Mouse (Mus musculus) ovary, adult 18-20 months (tissue): ENCODE measurements around the gene Mef2d.

Source experiments
- DNase-seq: peaks from one replicate; pipeline ENCODE4 v3.0.0; 2022; ENCODE audit warnings: low spot score, mixed read lengths

The Mef2d gene

DNA sequence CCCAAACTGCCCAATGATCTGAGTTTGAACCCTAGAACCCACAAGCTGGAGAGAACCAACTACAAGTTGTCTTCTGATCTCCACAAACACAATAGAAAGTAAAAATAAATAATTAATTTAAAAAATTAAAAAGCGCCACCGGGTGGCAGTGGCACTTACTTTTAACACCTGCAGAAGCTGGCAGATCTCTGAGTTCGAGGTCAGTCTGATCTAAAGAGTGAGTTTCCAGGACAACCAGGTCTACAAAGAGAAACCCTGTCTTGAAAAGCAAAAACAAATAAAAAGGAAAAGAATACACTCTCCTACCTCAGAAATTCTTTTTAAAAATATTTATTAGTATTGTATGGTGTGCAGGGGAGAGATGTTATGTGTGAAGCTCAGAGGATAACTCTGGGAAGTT lies 4.4 kb upstream of the Mef2d start:
- no peak for DNase-seq

DNA sequence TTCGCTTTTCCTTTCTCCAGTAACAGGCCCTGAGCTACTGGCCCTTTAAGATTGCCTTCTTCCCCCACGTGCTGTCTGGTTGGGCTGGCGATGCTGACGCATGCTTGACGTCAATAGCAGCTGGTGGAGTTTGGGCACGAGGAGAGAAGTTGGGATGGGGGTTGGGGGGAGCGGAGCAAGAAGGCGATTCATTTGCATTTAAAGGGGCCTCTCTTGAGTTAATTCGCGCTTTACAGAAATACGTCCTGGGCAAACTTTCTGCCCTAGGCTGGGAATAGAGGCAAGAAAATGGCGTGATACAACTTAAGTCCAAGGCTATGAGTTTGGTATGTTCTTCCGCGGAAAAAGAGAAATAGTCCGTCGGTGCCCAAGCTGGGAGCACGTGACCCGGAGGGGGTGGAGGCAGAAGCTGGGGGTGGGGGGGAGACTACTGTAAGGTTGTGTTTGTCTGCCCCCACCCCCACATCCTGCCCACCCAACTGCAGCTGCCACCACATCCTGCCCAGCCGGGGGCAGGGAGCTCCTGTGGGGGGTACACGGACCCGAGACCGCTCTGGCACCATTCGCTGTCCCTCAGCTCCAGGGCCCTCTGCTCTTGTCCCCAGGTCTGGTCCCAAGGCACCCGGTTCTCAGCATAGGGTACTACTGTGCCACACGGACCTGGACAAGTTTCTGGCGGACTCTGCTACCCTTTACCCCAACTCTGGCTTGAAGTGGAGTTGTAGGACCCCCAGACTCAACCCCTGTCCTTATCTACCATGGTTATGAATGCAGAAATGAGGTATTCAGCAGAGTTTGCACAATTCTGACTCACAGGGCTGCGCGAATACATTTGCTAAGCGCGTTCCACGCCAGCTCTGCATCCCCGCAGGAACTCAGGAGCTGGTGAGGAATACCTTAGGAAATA lies 3.6 kb upstream of the Mef2d start:
- peak; percentile 94 for DNase-seq

DNA sequence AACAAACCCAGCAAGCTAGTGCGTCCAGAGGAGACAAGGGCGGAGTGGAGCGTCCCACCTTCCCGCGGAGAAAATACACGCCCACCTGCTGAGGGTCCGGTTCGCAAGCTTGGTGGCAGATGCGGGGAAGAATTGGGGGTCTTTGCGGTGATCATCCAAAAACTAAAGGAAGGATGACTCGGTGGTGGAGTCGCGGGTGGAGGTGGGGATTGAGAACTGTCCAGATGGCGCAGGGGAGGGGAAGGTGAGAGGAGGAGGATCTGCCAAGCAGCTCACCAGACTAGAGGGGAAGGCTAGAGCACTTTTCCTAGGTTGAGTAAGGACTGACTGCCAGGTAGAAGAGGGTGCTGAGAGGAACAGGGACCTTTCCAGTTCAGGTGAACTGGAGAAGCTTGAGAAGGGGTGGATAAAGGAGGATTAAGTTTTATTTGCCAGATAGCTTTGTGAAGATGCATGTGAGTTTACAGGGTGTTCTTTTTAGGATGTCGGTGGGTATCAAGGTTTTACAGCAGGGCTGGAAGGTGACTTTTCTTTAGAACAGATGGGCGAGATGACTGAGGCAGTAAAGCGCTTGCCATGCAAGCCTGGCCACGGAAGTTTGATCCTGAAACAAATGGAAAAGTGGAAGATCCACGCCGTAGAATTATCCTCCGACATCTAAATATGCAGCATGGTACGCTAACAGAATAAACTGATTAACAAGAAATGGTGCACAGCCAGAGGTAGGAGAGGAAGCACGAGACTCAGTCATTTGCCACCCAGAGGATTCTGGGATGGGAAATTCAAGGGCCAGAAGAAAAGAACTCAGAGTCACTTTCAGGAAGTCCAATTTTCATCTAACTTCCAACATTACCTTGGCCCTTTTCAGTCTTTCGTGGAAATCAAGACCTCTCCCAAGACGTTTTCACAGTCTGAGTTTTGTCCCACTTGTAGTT lies 2.7 kb upstream of the Mef2d start:
- no peak for DNase-seq

GRCm38 (mm10) chr3:88140178-88140902 lies 1.8 kb upstream of the Mef2d start:
- DNase-seq = peak; percentile 80

DNA sequence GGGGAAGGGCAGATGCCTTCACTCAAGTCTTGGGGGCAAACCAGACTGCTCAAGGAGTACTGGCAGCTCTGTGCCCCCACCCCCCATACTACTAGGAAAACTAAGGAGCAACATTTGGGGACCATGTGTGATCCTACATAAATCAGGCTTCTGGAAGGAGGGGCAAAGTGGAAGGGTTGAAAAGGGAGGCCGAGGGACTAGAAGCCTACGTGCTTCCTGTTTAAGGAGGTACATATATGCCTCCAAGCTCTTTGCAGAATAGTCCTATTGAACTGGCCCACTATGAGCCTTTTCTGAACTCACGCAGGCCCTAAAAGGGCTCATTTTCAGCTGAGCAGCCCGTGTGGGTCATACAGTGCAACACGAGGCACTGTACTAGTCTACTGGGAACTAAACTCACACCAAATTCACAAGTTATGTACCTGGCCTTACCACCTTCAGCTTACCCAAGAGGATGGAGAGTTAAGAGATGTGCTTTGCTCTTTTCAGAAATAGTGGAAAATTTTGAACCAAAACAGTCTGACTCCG lies 1.2 kb upstream of the Mef2d start:
- DNase-seq = no peak

DNA sequence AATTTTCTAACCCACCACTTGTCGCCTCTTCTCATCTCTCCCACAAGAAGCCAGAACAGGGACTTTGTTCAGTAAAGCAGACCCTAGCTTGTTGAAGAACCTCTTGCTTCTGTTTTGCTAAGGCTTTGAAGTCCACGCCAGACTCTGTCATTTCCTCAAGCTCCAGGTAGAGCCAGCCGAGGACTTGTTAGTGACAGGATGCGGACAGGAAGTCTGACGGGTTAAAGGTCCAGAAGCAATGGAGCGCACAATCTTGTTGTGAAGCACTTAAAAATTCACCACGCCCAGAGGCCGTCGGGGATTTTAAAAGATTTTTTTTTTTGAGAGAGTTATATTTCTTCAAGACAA lies 759 bp upstream of the Mef2d start:
- DNase-seq = no peak

- no peak for DNase-seq
Measured at GRCm38 (mm10) chr3:88142546-88142915, 359 bp downstream of the Mef2d start.

- DNase-seq = peak; percentile 69
Measured at GRCm38 (mm10) chr3:88142916-88143771, 972 bp downstream of the Mef2d start.

DNA sequence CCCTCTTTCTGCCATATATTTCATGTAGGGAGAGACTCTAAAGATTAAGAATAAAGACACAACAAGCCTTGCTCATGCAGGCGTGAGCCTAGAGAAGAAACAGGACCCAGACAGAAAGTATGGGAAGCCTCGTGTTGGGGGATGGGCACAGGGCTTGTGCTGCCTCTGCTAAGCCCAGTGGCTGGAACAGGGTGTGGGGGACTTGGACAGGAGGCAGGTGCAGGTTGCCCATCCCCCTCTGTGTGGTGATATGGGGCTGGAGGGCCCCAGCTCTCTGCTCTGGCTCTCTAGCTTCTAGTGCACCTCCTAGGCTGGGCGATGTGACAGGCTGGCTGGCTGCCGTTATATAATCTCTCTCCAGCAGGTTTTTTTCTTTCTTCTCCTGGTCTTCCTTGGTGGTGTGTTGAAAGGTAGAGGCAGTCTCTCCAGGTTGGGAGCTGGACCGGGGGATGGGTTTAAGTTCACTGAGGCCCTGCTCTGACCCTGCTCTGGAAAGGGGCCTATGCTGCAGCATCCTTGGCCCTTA lies 1.9 kb downstream of the Mef2d start:
- DNase-seq = no peak

DNA sequence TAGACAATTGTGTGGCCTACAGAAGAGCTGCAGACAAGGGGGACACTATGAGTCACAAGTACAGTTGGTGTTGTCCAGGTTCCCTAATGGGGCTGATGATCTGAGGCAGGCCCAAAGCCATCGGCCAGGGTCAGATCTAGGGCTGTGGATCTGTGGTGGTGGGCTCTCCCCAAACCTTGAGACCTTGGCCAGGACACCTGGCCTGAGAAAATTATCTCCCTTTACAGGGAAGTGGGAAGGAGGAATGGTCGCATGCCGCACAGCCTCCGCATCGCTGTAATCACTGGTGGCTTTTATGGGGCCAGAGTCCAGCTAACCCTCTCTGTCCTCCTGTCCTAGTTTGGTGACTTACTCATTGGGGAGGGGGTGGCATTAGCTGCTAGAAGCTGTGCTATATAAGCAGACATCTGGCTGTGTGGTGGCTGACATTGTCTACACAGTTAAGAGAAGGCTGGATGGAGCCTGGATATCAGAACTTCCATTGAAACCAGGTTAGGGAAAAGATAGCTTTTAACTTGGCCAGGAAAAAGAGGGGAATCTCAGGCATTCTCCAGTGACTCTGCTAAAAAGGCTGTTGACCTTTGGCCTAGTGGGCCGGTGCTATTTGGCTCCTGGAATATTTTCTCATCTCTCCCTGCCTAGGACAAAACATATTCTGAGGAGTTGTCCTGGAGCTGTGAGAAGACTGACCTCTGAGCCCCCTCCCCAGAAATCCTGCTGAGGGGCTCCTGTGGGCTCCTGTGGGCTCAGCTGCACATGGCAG lies 2.7 kb downstream of the Mef2d start:
- DNase-seq = no peak

GRCm38 (mm10) chr3:88145411-88145782 lies 3.2 kb downstream of the Mef2d start:
- DNase-seq = no peak

- no peak for DNase-seq
Measured at GRCm38 (mm10) chr3:88145952-88146351, 3.8 kb downstream of the Mef2d start.

DNA sequence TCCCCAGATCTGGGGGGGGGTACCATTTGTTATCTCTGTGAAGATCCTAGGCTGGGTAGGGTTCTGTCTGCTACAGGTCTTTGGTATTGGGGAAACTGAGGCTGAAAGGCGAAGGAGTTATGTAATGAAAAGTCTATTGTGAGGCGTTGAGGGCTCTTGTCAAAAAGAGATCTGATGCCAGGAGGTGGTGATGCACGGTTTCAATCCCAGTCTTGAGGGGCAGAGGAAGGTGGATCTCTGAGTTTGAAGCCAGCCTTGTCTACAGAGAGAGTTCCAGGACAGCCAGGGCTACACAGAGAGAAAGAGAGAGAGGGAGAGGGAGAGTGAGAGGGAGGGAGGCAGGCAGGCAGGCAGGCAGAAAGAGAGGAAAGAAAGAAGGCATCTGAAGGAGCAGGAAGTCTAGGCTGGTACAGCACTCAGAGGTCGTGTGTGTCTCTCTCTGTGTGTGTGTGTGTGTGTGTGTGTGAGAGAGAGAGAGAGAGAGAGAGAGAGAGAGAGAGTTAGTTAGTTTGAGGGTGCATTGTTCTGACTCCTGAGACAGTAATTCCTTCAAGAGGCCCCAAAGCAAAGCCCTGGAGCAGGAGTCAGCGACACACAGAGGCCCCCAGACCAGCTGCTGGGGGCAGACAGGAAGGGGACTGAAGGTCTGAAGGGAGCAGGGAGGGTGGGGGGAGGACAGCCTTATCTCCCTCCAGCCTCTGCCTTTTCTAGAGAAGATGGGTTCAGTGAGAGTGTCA lies 4.4 kb downstream of the Mef2d start:
- DNase-seq = no peak

DNA sequence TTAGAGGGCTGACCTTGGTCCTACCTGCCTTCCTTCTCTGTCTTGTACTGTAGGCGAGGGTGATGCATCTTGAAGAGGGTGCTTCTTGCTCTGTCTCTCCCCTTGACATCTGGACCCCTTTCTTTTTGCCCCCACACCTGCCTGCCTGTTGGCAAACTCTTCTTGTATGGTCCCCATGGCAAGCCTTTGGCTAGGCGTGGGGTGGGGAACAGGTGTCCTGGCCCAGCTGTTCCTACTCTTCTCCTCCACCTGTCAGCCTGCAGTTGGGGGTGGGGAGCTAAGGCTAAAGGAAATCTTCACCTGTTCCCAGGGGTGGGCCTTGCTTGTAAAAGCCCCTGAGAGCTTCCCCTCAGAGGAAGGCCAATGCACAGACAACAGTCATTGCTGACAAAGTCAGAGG lies 5.3 kb downstream of the Mef2d start:
- DNase-seq = no peak

GRCm38 (mm10) chr3:88147866-88148265 lies 5.7 kb downstream of the Mef2d start:
- DNase-seq = no peak

DNA sequence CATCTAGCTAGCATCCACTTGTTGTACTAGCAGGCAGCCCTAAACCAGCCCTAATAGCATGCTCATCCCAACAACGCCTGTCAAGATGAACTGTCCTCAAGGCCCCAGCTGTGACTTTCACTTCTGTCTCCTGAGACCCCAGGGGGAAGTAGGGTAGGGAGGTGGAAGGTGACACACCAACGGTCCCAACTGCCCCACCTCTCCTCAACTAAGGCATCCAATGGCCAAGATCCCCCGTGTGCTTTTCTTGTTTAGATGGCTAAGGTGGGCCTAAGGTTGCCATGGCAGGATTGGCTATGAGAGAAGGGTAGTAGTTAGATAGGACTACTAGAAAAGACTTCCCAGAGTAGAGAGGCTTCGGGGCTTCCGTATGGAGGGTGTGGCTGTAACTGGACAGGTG lies 6.2 kb downstream of the Mef2d start:
- DNase-seq = no peak

GRCm38 (mm10) chr3:88148776-88149509 lies 6.8 kb downstream of the Mef2d start:
- DNase-seq = no peak

DNA sequence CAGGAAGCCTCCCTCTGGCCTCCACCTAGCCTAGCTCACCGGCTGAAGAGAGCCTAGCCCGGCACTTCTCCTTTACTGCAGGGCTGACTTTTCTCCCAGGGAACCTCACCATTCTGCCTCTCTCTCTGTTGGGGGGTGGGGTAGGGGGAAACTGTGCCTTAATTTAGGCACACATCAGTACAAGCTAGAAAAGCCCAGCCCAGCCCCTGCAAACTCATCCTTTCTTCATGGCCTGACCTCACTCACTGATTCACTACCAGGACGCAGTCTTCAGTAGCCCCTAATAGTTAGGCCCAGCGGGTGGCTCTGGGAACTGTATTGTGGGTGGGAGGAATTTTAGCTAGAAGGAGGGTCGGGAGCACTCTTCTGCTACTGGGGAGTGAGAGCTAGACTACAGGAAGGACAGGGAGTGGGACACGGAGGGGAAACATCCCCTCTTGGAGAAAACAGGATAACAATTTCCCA lies 7.4 kb downstream of the Mef2d start:
- DNase-seq = no peak
